Mouse (Mus musculus): ENCODE results near the gene Akap13.

Akap13 gene

DNA sequence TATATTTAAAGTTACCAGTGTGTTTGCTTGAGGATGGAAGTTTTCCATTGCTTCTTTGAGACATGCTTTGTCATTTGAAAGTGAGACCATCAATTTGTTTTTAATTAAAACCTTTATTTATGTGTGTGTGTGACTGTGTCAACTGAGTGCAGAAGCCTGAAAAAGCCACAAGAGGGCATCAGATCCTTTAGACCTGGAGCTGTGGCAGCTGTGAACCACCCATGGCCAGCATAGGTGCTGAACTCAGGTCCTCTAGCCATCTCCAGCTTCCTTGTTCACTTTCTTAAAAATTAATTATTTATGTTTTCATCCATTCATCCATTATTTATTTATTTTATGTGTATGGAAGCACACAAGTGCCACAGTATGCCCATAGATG lies 98.3 kb downstream of the Akap13 start:
- ATAC-seq (ENCODE audit: insufficient number of reproducible peaks, low FRiP score, low TSS enrichment): no peak

DNA sequence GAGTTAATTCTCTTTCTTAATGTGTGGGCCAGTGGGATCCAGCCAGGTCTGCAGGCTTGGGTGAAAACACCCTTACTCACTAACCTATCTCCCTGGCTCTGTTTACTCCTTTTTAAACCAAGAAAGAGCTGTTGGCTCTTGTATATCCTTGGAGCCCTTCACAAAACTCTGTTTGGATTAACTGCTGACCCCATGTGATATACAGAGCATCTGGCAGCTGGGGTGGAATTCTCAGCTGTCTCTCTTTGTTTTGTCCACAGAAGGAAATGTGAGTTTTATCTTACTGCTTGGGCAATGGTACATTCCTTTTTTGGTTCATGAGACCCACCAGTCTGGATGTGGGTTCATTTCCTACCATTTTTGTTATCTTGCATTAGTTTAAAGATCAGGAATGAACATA lies 98.7 kb downstream of the Akap13 start:
- no peak for ATAC-seq (ENCODE audit: insufficient number of reproducible peaks, low FRiP score, low TSS enrichment)

DNA sequence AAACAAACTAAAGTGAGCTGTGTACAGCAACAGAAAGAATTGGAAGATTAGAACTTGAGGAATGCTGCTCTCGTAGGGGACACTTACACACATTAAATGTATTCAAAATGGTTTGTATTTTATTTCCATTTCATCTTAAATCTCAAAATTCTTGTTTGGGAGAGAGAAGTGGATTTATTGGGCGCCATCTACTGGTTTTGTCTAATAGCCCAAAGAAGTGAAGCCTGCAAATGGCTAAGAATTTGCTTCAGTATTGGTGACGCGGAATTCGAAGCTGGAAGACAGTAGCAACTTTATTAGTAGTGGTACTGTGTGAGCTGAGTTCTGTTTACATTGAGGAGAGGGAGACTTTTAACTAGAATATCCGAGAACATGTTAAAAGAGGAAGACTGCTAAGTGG lies 100.6 kb downstream of the Akap13 start:
- ATAC-seq (ENCODE audit: insufficient number of reproducible peaks, low FRiP score, low TSS enrichment): no peak

DNA sequence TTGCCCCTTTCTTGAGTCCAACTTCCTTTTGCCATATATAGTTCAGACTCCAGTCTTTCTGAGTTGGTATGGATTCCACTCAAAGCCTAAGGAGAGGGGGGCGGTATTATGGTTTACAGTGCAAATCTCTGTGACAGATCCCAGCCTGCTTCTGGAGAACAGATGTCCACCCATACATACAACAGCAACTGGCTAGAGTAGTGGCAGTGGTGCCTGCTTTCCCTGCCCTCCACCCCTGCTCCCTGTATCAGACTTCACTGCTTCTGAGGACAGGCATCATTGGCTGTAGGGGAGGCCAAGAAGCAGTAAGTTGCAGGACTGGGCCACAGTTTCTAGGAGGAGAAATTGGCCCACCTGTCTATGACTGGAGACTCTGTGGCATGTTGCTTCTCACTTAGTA lies 102.9 kb downstream of the Akap13 start:
- ATAC-seq (ENCODE audit: insufficient number of reproducible peaks, low FRiP score, low TSS enrichment): no peak

DNA sequence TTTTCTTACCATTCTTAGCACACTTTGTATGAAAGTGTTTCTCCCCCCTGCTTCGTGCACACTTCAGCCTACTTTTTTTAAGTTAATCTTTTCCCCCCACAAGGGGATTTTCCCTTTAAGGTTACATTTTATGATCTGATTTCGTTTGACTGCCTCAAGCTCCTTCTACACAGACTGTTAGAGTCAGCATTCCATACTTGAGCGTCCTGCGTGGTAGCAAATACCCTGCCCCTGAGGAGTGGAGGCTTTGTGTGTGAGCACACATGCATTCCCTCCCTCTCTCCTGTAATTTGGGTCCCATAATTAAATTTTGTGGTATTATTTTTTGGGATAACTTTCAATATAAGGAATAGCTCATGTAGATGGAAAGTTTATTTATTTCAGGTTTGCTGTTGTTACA lies 103.8 kb downstream of the Akap13 start:
- ATAC-seq (ENCODE audit: insufficient number of reproducible peaks, low FRiP score, low TSS enrichment): no peak

DNA sequence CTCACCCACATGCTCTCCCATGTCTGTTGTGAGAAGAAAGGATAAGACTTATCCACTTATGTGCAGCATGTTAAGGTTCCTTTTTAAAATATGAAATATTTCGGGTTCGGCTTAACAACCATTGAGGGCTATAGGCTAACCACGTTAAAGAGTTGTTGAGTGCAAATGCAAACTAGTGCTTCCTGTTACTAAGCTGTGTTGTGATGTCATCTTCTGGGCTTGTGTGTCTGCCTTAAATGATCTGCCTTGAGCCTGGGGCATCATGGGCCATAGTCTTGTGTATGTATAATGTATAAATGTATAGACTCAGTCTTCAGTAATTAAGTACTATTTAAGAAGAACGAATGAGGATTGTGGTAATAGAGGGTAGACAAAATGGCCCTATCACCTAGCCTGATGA lies 104.6 kb downstream of the Akap13 start:
- no peak for ATAC-seq (ENCODE audit: insufficient number of reproducible peaks, low FRiP score, low TSS enrichment)

DNA sequence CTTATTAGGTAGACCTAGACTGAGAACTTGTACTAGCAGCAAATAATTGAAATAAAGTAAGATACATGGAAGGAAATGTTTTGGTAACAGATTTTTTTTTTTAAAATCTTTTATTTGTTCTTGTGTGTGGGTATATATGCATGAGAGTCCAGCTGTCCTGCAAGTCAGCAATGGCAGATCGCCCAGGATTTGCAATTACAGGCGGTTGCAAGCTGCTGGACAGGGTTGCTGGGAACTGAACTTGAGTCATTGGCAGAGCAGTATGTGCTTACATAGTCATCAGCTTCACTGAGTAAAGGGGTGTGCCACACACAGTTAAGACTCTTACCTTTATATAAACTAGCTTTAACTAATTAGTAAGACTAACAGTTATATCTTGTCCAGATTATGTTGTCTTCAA lies 105.2 kb downstream of the Akap13 start:
- no peak for ATAC-seq (ENCODE audit: insufficient number of reproducible peaks, low FRiP score, low TSS enrichment)

DNA sequence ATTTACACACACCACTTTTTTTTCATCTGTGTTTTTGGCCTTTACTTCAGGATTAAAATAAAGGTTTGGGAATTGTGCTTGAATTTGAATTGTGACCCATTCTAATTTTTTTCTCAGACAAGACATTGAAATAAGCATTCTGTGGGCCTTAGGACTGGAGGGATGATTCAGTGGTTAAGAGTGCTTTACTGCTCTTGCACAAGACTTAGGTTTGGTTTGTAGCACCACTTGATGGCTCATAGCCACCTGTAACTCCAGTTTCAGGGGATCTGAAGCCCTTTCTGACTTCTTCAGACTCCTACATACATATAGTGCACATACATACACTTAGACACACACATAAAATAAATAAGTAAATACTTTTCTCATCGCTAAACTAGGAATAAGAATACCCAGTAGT lies 105.8 kb downstream of the Akap13 start:
- ATAC-seq (ENCODE audit: insufficient number of reproducible peaks, low FRiP score, low TSS enrichment): no peak

DNA sequence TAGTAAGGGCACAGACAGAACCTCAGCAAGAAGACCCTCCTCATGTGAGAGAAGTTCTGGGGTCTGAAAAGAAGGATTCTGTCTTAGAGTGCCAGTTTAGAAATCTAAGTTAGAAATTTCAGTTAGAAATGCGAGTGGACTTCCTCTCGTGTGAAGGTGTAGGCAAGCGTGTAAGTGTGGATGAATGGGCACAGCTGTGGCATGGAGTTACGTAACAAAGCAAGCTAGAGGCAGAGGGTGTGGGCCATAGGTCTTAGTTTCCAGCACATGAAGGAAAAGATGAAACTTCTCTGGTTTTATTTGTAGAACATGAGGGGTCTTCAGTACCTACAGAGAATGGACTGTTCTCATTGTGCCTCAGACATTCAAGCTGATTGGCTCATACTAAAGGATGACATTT lies 112.9 kb downstream of the Akap13 start:
- ATAC-seq (ENCODE audit: insufficient number of reproducible peaks, low FRiP score, low TSS enrichment): no peak

DNA sequence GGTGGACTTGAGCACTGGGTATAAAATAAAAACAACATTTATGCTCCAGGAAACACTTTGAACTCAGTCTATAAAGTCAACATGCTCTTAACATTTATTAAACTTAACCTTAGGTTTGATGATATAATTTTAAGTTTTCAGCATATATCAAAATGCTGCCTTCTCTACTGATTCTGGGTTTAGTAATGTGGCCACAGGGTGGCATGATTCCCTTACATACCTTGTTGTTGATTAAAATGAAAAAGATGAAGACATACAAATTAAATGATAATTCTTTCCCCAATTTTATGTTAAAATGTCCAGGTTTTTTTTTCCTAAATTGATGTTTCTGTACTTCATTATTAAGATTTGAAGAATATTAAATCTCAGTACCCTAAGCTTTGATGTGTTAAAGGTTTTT lies 113.5 kb downstream of the Akap13 start:
- no peak for ATAC-seq (ENCODE audit: insufficient number of reproducible peaks, low FRiP score, low TSS enrichment)

DNA sequence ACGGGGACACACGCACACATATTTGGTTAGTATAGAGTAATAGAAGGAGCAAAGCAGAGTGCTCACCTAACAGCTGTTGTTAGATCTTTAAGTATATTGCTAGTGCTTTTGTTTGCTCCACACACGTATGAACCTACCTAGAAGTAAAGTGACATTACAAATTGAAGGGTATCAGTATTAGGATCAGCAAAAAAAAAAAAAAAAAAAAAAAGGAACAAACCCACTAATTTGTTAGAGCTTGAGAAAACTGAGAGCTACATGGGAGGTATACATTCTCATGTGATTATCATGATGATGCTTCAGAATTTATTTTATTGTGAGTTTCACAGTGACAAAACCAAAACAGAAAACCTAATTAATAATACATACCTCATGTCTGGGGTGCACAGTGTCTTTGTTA lies 114.9 kb downstream of the Akap13 start:
- ATAC-seq (ENCODE audit: insufficient number of reproducible peaks, low FRiP score, low TSS enrichment): no peak

DNA sequence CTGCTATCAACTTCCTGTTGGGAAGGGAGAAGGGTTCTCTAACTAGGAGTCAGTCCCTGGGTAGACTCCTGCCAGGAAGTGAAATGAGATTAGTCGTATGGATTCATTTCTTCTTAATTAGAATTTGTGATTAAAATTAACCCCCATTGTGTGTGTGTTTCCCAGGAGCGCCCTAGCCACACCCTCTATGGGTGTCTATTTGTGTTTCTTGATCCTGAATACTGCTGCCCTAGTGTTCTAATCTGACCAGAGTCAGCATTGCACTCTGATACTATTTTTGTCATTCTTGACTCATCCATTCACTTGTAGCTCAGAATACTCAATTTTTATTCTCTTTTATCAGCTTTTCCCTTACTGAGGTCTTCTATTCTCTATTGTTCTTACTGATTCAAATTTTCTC lies 115.7 kb downstream of the Akap13 start:
- ATAC-seq (ENCODE audit: insufficient number of reproducible peaks, low FRiP score, low TSS enrichment): no peak

DNA sequence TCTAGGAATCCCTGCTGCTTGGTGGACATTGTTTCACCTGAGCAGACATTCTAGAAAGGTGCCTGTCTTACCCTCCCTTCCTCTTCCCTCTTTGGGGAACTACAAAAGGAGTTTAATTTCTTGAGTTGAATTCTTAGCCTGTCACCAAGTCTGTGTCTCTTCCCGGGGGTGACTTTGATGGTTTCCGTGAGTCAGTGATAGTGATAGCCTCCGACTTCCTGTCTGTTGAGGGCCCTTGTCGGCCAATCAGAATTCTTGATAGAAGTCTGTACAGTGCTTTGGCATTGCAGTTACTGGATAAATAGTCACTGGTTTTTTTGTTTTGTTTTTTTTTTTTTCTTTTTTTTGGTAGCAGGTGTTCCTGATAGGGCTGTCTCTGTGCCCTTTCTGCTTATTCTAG lies 116.8 kb downstream of the Akap13 start:
- no peak for ATAC-seq (ENCODE audit: insufficient number of reproducible peaks, low FRiP score, low TSS enrichment)

DNA sequence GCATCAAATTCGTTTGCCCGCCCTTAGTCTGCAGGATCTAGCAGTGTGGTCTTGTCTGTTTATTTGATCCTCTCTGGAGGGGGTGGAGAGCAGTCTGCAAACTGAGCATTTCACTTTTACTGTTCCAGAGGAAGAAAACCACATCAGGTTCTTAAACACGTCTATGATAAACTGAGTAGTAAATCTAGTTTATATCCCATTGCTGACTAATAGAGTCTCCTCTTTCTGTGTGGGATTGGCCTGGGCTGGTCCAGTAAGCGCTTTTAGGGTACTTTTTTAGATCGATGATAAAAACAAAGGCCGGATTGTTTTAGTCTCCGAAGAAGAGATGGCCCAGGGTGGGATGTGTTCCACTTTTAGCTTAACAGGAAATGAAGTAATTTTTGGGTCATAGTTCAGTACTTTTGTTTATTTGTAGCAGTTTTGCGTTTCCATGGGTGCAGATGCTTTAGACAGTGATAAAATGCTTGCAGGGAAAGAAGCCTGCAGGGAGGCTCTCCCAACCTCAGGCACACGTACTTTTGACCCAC lies 119.9 kb downstream of the Akap13 start:
- ATAC-seq (ENCODE audit: insufficient number of reproducible peaks, low FRiP score, low TSS enrichment): no peak

DNA sequence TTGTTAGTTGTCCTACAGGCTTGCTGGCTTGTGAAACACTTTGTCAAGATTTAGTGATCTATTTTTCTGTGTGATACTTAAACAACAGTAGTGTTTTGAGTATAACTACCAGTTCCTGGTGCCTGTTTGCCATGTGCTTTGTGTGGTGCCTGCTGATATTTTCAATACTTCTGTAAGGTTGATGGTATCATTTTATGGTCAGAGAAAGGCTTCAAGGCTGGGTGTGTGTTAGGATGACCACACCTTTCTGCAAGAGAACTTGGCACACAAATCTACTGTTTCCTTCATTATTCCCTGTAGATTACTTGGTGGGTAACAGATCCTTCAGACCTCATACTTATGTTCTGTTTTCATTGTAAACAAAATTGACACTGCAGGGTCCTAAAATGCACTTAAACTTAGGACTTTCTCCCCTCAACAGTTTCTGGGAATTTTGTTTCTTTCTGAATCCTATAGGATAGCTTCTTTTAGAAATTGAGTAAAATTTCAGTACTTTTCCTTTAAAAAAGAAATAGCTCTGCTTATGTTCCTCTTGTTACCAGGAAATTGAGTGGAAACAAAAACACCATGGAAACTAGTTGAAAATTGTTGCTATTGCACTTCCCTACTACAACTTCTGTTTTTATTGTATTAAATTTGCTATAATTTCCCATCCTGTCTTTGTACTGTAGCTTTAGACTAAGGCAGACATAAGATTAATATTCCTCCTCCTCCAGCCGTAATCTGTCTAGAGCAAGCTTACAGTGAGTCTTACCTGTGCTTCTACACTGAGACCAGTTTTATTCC lies 120.7 kb downstream of the Akap13 start:
- ATAC-seq (ENCODE audit: insufficient number of reproducible peaks, low FRiP score, low TSS enrichment): no peak

DNA sequence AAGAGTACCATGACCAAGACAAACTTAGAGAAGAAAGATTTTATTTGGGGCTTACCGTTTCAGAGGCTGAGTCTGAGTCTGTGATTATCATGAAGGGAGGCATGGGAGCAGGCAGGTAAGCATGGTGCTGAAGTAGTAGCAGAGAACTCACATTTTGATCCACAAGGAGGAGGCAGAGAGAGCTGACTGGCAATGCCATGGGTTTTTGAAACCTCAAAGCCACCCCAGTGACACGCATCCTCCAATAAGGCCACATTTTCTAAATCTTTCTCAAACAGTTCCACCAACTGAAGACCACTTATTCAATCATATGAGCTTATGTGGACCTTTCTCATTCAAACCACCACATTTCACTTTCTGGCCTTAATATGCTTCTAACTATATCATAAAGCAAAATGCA lies 121.5 kb downstream of the Akap13 start:
- ATAC-seq (ENCODE audit: insufficient number of reproducible peaks, low FRiP score, low TSS enrichment): no peak

DNA sequence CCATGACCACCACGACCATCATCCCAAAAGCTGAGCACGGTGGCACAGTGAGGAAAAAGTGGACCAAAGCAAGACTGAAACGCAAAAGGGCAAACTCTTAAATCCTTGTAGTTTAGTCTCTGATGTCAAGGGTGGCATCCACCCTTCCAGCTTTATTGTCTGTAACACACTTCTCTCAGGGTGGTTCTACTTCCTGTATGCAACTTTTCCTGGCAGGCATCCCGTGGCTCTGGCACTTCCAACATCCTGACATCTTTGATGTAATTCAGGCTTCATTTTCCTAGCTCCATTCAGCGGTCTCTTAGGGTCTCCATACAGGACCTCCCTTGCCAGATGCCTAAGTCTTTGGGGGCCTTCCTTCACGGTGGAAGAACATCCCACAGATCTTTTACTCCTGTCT lies 122.0 kb downstream of the Akap13 start:
- ATAC-seq (ENCODE audit: insufficient number of reproducible peaks, low FRiP score, low TSS enrichment): no peak

DNA sequence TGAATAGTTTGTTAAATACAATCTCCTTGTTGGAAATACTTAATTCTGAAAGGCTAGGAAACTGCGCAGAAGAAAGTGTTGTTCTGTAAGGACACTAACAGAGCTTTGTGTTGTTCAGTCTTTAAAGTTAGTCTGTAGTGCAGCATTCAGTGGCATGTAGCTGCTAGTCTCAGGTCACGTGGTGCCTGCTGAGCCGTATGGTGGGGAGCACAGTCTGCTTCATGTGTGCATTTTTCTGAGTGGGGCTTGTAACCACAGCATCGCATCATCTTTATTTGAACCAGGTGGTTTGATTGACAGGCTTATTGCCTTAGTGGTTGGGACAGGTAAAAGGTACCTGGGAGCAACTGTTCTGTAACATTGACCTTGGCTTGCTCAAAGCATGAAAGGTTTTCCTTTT lies 123.3 kb downstream of the Akap13 start:
- no peak for ATAC-seq (ENCODE audit: insufficient number of reproducible peaks, low FRiP score, low TSS enrichment)

DNA sequence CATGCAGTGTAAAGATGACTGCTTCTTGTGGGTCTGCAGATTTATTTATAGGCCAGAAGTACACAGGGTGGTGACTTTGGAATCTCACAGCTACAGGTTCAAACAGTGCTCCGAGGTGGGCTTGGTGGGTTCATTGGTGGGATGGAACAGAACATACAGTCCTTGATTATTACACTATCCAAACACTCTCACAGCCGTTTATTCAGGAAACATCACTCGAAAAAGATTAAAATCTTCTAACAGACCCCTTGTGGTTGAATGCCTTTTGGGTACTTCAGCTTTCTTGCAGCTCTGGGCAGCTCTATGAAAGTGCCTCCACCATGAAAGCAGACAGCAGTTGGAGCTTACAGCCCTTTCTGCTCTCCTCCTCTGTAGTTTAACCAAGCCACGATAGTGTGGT lies 126.8 kb downstream of the Akap13 start:
- no peak for ATAC-seq (ENCODE audit: insufficient number of reproducible peaks, low FRiP score, low TSS enrichment)

DNA sequence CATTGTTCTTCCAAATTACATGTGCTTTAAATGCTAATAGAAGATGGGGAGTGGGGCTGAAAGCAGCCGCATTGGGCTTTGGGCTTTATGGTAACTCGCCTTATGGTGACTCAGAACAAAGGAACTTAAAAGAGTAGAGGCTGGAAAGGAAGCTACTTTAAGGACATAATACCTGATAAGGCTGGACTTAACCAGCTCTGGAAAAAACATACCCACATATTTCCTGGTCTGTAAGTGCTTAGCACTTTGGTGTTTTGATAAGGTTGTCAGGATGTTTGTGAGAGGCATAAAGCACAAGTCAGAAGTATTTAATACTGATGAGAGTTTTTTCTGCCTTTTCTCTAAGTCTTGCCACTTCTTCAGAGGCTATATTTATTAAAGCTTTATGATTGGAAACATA lies 128.8 kb downstream of the Akap13 start:
- ATAC-seq (ENCODE audit: insufficient number of reproducible peaks, low FRiP score, low TSS enrichment): no peak

DNA sequence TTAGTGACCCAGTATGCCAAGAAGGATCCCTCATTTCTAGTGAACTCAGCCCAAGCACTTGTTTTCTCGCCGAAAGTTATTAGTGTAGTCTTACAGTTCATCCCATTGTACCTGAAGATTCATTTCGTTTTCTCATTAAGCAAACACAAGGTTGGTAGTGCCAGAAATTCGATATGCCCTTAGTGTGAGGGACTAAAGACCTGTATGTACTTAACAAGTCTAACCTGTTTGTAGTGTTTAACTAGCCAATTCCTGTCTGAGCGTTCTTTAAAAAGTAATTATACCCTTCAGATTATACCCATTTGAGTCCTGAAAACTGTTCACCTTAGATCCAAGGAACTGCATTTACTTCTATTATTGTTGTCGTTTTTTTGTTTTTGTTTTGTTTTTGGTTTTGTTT lies 130.1 kb downstream of the Akap13 start:
- no peak for ATAC-seq (ENCODE audit: insufficient number of reproducible peaks, low FRiP score, low TSS enrichment)

DNA sequence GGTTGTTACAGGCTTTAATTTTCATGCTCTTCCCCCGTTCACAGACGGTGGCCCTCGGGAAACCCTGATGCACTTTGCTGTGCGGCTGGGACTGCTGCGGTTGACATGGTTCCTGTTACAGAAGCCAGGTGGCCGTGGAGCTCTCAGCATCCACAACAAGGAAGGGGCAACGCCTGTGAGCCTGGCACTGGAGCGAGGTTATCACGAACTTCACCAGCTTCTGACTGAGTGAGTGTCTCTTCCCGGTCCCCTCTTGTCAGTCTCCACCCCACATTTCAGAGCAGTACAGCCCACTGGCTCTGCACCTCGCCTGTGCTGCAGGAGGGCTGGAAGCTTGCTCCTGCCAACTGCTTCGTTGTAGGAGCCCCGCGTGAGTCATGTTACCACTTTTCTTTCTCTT lies 130.8 kb downstream of the Akap13 start:
- no peak for ATAC-seq (ENCODE audit: insufficient number of reproducible peaks, low FRiP score, low TSS enrichment)

DNA sequence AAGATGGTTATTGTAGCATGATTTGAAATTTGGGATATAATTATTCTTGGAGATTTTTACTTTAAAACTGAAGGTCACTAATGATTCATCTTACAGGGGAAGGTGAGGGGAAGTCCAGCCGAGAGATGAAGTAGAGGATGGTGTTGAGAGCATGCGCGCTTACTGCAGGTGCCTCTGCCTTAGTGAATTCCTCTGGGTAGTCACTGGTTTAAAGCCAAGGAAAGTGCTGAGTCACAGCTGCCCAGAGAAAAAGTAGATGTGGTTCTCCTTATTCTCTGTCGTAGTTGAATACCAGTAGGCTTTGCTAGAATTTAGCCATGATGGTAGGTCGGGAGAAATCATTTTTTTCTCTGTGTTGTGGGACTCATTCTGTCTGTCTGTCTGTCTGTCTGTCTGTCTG lies 132.4 kb downstream of the Akap13 start:
- ATAC-seq (ENCODE audit: insufficient number of reproducible peaks, low FRiP score, low TSS enrichment): no peak
